Mouse (Mus musculus): Measurements from ENCODE around the gene Spata4.
A peak's percentile ranks its signal among the peaks of the same experiment; 100 is the strongest.
"Not testable (repeated sequence)": the region's sequence is repeated elsewhere in the genome, so short reads cannot be mapped to it uniquely, and the experiment has no call there.

Gene Spata4

GRCm38 (mm10) chr8:54600671-54601251 lies at the start of gene Spata4:
Gene Spata4 (plus strand): TSS chr8:54600781.
- DNase-seq (ENCODE audit: low spot score in 2 of 2), result peak in 1 of 2 experiments; percentile 53

GRCm38 (mm10) chr8:54554921-54555320 lies 45.7 kb upstream of the Spata4 start:
- no peak for DNase-seq (ENCODE audit: low spot score in 2 of 2)

- DNase-seq (ENCODE audit: low spot score in 2 of 2), result no peak
Measured at GRCm38 (mm10) chr8:54562137-54562536, 38.4 kb upstream of the Spata4 start.

- no peak for DNase-seq (ENCODE audit: low spot score in 2 of 2)
Measured at GRCm38 (mm10) chr8:54565181-54565580, 35.4 kb upstream of the Spata4 start.

GRCm38 (mm10) chr8:54565603-54566260 lies 34.8 kb upstream of the Spata4 start:
- DNase-seq (ENCODE audit: low spot score in 2 of 2), result no peak

- DNase-seq (ENCODE audit: low spot score in 2 of 2), result no peak
Measured at GRCm38 (mm10) chr8:54567168-54567567, 33.4 kb upstream of the Spata4 start.

GRCm38 (mm10) chr8:54570618-54571609 lies 29.7 kb upstream of the Spata4 start:
- no peak for DNase-seq (ENCODE audit: low spot score in 2 of 2)

DNA sequence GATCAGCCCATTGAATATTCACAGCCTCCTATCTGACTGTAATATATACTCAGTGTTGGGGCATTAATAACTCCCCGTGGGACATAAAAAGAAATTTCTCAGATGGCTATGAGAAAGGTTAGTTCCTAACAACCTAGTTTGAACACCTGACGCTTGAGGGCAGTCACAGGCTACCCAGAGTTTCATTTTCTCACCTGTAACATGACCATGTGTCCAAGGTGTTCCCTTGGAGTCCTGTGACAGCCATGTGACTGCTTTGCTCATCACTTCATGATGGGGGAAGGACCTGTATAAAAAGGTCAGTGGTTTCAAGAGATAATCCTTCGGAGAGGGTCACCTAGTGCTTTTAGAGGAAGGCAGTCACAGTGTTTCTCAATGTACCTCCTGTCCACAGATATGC lies 19.1 kb upstream of the Spata4 start:
- DNase-seq (ENCODE audit: low spot score in 2 of 2), result no peak

GRCm38 (mm10) chr8:54582886-54583285 lies 17.7 kb upstream of the Spata4 start:
- no peak for DNase-seq (ENCODE audit: low spot score in 2 of 2)

- DNase-seq (ENCODE audit: low spot score in 2 of 2), result peak in 1 of 2 experiments; percentile 40
Measured at GRCm38 (mm10) chr8:54594634-54595033, 5.9 kb upstream of the Spata4 start.

DNA sequence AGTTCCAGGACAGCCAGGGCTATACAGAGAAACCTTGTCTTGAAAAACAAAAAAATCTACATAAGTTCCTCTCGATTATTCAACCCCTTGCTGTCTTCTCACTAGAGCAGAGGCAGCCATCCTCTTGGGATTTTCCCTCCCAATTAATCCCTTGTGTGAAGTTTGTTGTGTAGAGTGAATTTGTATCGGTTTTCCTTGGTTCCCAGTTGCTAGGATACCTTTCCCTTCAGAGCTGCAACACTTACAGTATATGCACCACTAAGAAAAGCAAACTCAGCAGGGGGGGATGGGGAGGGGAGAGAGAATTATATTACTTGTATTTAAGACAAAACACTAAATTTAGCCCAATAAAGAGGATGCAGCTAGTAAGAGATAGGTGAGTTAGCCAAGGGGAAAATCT lies 4.5 kb upstream of the Spata4 start:
- DNase-seq (ENCODE audit: low spot score in 2 of 2), result no peak

GRCm38 (mm10) chr8:54596940-54597339 lies 3.6 kb upstream of the Spata4 start:
- peak in 1 of 2 experiments; percentile 23 for DNase-seq (ENCODE audit: low spot score in 2 of 2)

- DNase-seq (ENCODE audit: low spot score in 2 of 2), result no peak
Measured at GRCm38 (mm10) chr8:54597386-54597785, 3.2 kb upstream of the Spata4 start.

DNA sequence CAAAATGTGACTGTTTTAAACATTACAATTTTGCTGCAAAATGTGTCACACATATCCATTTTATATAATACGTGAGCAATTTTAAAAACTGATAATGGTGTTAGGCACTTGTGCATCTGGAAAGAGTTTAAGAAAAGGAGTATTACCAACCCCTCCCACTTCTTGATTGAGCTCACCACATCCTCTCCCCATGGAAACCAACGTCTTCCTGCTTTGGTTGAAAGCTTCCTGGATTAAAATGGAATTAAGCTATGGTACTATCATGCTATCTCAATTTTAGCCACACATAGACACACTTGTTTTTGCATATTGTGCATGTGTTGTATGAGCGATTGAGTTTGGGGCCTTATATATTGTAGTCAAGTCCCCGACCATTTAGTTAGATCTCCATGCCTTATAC lies 2.9 kb downstream of the Spata4 start:
- no peak for DNase-seq (ENCODE audit: low spot score in 2 of 2)

GRCm38 (mm10) chr8:54609336-54609735 lies 8.8 kb downstream of the Spata4 start:
- DNase-seq (ENCODE audit: low spot score in 2 of 2), result no peak

GRCm38 (mm10) chr8:54610238-54610637 lies 9.7 kb downstream of the Spata4 start:
- no peak for DNase-seq (ENCODE audit: low spot score in 2 of 2)

- DNase-seq (ENCODE audit: low spot score in 2 of 2), result not testable (repeated sequence)
Measured at GRCm38 (mm10) chr8:54616710-54617109, 16.1 kb downstream of the Spata4 start.

DNA sequence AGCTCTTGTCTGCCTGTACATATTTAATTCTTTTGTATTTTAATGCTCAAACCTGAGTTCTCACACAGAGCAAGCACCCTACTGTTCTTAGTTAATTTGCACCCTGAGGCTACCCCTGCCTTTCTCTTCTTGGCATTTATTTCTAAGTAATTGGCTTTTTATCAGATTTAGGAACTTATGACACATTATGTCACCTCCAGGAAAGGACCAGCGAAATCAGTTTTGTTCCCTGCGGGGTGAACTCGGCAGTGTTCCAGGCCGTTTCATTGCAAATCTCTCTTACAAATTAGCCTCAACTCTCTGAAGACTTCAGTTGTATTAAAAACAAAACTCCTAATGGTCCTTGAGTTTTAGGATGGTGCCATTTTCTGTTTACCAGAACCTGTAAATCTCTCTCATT lies 38.1 kb downstream of the Spata4 start:
- no peak for DNase-seq (ENCODE audit: low spot score in 2 of 2)

All from left cerebral cortex, adult 9 months (tissue).